Mouse (Mus musculus) embryonic fibroblast, embryonic 13.5 days (primary cell): ENCODE measurements around the gene Bnip3. TPM values are rescaled to one million over a fixed set of nuclear protein-coding genes. Genes with fewer than 3 reads are reported as not detected.

ENCODE experiments used
- H3K27ac ChIP-seq: 2 replicates; pipeline ENCODE4 v1.5.1; 2012; ENCODE audit warnings: low read length, control low read depth, inconsistent platforms; ENCODE audit not compliant: insufficient read depth
- H3K4me1 ChIP-seq: 2 replicates; pipeline ENCODE4 v1.6.1; 2011; ENCODE audit warnings: low read length; ENCODE audit not compliant: control insufficient read depth, insufficient read depth
- H3K4me3 ChIP-seq: 2 replicates; pipeline ENCODE4 v1.5.1; 2011; ENCODE audit warnings: mild to moderate bottlenecking, control low read depth, low read length; ENCODE audit not compliant: insufficient read depth
- CTCF ChIP-seq: IDR thresholded peaks from 2 replicates; pipeline ENCODE4 v1.5.1; 2011; ENCODE audit warnings: mild to moderate bottlenecking, control low read depth, low read length, moderate library complexity, borderline replicate concordance; ENCODE audit not compliant: insufficient read depth
- POLR2A ChIP-seq: IDR thresholded peaks from 2 replicates; pipeline ENCODE4 v1.6.1; 2011; ENCODE audit warnings: low read depth, mild to moderate bottlenecking, control low read depth, low read length, moderate library complexity
- polyA plus RNA-seq: library from polyadenylated mRNA; stranded (reverse); fragments of >200 nt; gene quantifications from 2 replicates; pipeline ENCODE4 v1.2.4, GENCODE M21; 2011; ENCODE audit warnings: low read depth; ENCODE audit not compliant: missing spikeins, insufficient read length

Gene Bnip3
- polyA plus RNA-seq, 1 experiment = 55.0 TPM

GRCm38 (mm10) chr7:138938991-138939390 is 29.7 kb upstream of the Bnip3 start:
- Histone ChIP-seq H3K4me3 (no peak overlapping the region), H3K4me1 (no peaks in the 10 kb centered on the region)
- TF ChIP-seq CTCF = no peak
- TF ChIP-seq POLR2A = no peak

GRCm38 (mm10) chr7:138934523-138934922 is 25.2 kb upstream of the Bnip3 start:
- Histone ChIP-seq H3K27ac (no peak overlapping the region), H3K4me1 (no peaks in the 10 kb centered on the region), H3K4me3 (no peak overlapping the region)
- TF ChIP-seq POLR2A = no peak

More at GRCm38 (mm10) chr7:138938991-138939390, 29.7 kb upstream of the Bnip3 start:
- no peak overlapping the region for H3K27ac ChIP-seq

- no peak overlapping the region for H3K4me3 ChIP-seq
These were observed 19.1 kb upstream of the Bnip3 start for GRCm38 (mm10) chr7:138928456-138928855.

GRCm38 (mm10) chr7:138923756-138924425 is 14.6 kb upstream of the Bnip3 start:
- H3K4me3 ChIP-seq = no peak overlapping the region
- H3K4me1 ChIP-seq = no peaks in the 10 kb centered on the region
- no peak overlapping the region for H3K27ac ChIP-seq
- TF ChIP-seq CTCF = peak; percentile 20; the same call in 1 of the 2 replicates
- no peak for TF ChIP-seq POLR2A

More at GRCm38 (mm10) chr7:138928456-138928855, 19.1 kb upstream of the Bnip3 start:
- H3K4me1 ChIP-seq = no peaks in the 10 kb centered on the region
- H3K27ac ChIP-seq = no peak overlapping the region
- TF ChIP-seq POLR2A = no peak
- no peak for TF ChIP-seq CTCF

GRCm38 (mm10) chr7:138921611-138922010 is 12.3 kb upstream of the Bnip3 start:
- Histone ChIP-seq H3K4me1 (no peaks in the 10 kb centered on the region), H3K27ac (no peak overlapping the region), H3K4me3 (no peak overlapping the region)
- TF ChIP-seq POLR2A = no peak
- no peak for TF ChIP-seq CTCF

- no peak for TF ChIP-seq CTCF
- 0 out of 2 replicates have a peak, but pooled peaks have one; percentile 34 for TF ChIP-seq POLR2A
- Histone ChIP-seq H3K4me1 (no peaks in the 10 kb centered on the region), H3K27ac (no peak overlapping the region; the same call in 1 of the 2 replicates), H3K4me3 (peak overlapping the region; percentile 32)
These were observed 10.0 kb upstream of the Bnip3 start for GRCm38 (mm10) chr7:138919156-138919944.

- H3K4me1 ChIP-seq = no peaks in the 10 kb centered on the region
- H3K27ac ChIP-seq = no peak overlapping the region
- no peak overlapping the region for H3K4me3 ChIP-seq
- TF ChIP-seq CTCF (no peak), POLR2A (no peak)
These were observed 4.3 kb upstream of the Bnip3 start for GRCm38 (mm10) chr7:138913616-138914015.

GRCm38 (mm10) chr7:138910193-138910562 is 859 bp upstream of the Bnip3 start:
- peak overlapping the region; percentile 36 for H3K4me3 ChIP-seq
- no peak for TF ChIP-seq POLR2A
- no peak for TF ChIP-seq CTCF
- H3K27ac ChIP-seq = no peak overlapping the region
- no peaks in the 10 kb centered on the region; the same call in 1 of the 2 replicates for H3K4me1 ChIP-seq

- H3K4me3 ChIP-seq = peak overlapping the region; percentile 97
- H3K27ac ChIP-seq = no peak overlapping the region
- TF ChIP-seq CTCF = no peak
- TF ChIP-seq POLR2A = no peak
- H3K4me1 ChIP-seq = no peaks in the 10 kb centered on the region; the same call in 1 of the 2 replicates
These were observed 497 bp downstream of the Bnip3 start for GRCm38 (mm10) chr7:138908768-138909276.

- H3K27ac ChIP-seq = no peak overlapping the region; the same call in 1 of the 2 replicates
These were observed 1.3 kb downstream of the Bnip3 start for GRCm38 (mm10) chr7:138907976-138908375.

More at GRCm38 (mm10) chr7:138907976-138908375, 1.3 kb downstream of the Bnip3 start:
- H3K4me1 ChIP-seq = no peaks in the 10 kb centered on the region; the same call in 1 of the 2 replicates
- TF ChIP-seq CTCF (no peak), POLR2A (no peak)
- peak overlapping the region; percentile 97 for H3K4me3 ChIP-seq
